Mouse (Mus musculus) heart, postnatal 10 days (tissue): ENCODE results near the gene Stat2. TPM values are rescaled to one million over a fixed set of nuclear protein-coding genes. Genes with fewer than 3 reads are reported as not detected.
"Not testable (repeated sequence)": the region's sequence is repeated elsewhere in the genome, so short reads cannot be mapped to it uniquely, and the experiment has no call there.

Experiments
- DNase-seq, 2 experiments: peaks; one replicate each; pipeline ENCODE4 v3.0.0; 2021
- intact Hi-C: fragments of 180-260 bp; cut with DNase I; formaldehyde crosslinking; loops from one replicate; pipeline ENCODE4 v1.15.1; 2025
- total RNA-seq, 2 experiments: library from RNA; stranded (reverse); gene quantifications; 2 replicates each; pipeline ENCODE4 v1.2.3; 2021

Stat2 gene
- total RNA-seq, 2 experiments from 2014 or later: 10.0 to 11.5 TPM

- DNase-seq: no peak
- intact Hi-C loops: no loop called here
Observed at GRCm38 (mm10) chr10:128255925-128256324, 14.4 kb upstream of the Stat2 start.

DNA sequence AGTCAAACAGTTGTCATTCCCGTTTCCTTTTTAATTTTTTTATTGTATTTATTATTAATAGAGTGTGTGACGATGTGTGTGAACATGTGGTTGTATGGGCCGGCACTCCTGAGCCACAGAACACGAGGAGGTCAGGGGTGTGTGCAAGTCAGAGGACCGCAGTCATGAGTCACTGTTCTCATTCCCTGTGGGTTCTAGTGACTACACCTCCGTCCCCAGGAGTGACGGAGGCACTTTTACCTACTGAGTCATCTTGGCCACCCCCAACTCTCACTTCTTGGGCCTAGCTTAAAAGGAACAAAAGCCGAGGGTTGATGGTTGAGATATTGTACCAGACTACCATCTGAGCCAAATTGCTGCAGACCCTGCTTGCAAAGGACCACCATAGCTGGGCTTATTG, 14.0 kb upstream of the Stat2 start:
- DNase-seq: no peak
- intact Hi-C loops: no loop called here

DNA sequence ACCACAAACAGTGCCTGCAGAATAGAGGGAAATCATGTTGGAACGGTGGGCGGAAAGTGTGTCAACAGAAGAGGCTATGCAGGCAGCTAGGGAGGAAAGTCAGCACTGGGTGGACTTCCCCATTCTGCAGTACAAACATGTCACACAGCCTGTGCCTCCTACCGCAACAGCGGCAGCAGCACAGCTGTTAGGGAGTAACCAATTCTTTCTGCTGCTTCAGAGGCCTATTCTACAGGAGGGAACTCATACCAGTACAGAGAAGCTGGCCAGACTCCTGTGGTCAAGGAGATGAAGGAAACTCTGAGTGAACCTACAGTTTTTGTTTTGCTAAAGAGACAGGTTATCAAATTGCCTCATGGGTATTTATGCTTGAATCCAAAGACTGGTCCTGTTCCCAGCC, 11.4 kb upstream of the Stat2 start:
- intact Hi-C loops: no loop called here
- DNase-seq: no peak

GRCm38 (mm10) chr10:128259946-128260345, 10.4 kb upstream of the Stat2 start:
- no peak for DNase-seq
- intact Hi-C loops: no loop called here

DNA sequence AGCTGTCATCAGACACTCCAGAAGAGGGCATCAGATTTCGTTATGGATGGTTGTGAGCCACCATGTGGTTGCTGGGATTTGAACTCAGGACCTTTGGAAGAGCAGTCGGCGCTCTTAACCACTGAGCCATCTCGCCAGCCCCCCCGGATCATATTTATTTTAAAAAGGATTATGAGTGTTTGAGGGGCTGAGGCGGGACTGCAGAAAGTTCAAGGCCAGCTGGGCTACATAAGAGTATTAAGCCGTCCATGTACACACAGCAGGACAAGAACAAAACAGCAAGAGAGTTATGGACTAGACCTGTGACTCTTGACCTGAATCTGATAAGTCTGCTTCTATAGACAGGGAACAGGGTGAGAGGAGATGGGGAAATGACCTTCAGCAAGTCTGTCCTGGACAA, 10.0 kb upstream of the Stat2 start:
- DNase-seq, intact Hi-C loops: not testable (repeated sequence)

GRCm38 (mm10) chr10:128262300-128262699, 8.1 kb upstream of the Stat2 start:
- intact Hi-C loops: no loop called here
- DNase-seq: peak; percentile 37 to 38

GRCm38 (mm10) chr10:128263393-128264310, 6.7 kb upstream of the Stat2 start:
- intact Hi-C loops: no loop called here
- DNase-seq: no peak

- DNase-seq: no peak
- intact Hi-C loops: no loop called here
Observed at GRCm38 (mm10) chr10:128268371-128268770, 2.0 kb upstream of the Stat2 start, which contains the start of gene Apof. Gene Apof, plus strand, starts transcription at chr10:128268671.

GRCm38 (mm10) chr10:128269206-128269910, 1.0 kb upstream of the Stat2 start:
- no peak for DNase-seq
- intact Hi-C loops: no loop called here

GRCm38 (mm10) chr10:128270866-128271265, 507 bp downstream of the Stat2 start:
- DNase-seq: no peak
- intact Hi-C loops: loop anchor here (5.0 kb wide), 1 partner anchor 129 kb away; no protein-coding TSS in a partner anchor

DNA sequence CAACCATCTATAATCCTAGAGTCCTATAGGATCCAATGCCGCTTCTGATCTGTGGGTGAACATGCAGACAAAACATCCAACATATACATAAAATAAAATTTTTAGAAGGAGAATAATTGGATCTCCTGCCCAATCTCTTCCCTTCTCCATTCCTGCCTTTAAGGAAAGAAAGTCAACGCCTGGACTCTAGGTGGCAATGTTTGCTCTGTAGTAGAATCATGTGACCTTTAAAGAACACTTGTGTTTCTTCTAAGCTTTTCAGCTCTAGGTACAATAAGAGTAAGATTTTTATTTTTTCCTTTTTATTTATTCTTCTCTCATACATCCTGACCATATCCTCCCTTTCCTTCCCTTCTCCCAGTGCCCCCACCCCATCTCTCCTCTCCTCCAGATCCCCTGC, 1.5 kb downstream of the Stat2 start:
- intact Hi-C loops: loop anchor here (5.0 kb wide), 1 partner anchor 130 kb away; no protein-coding TSS in a partner anchor
- DNase-seq: peak in 1 of 2 experiments; percentile 26

- intact Hi-C loops: loop anchor here (5.0 kb wide), 1 partner anchor 131 kb away; no protein-coding TSS in a partner anchor
- DNase-seq: not testable (repeated sequence)
Observed at GRCm38 (mm10) chr10:128272819-128273439, 2.6 kb downstream of the Stat2 start.

GRCm38 (mm10) chr10:128275374-128275773, 5.0 kb downstream of the Stat2 start:
- intact Hi-C loops, DNase-seq: not testable (repeated sequence)

DNA sequence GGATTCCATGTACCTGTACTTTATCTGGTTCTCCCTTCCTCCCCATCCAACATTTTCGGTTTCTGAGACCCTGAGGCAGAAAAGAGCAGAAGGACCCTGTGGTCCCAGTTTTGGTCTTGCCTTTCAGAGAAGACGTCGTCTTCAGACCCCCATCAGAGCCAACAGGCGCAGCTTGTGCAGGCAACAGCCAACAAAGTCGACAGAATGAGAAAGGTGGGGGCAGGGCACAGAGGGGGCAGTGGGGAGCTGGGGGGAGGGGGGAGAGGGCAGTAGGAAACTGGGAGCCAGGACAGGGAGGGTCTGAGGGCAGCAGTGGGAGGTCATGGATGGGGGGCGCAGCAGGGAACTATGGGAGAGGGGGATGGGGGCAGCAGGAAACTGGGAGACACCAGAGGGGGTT, 7.8 kb downstream of the Stat2 start:
- DNase-seq: no peak
- intact Hi-C loops: no loop called here

DNA sequence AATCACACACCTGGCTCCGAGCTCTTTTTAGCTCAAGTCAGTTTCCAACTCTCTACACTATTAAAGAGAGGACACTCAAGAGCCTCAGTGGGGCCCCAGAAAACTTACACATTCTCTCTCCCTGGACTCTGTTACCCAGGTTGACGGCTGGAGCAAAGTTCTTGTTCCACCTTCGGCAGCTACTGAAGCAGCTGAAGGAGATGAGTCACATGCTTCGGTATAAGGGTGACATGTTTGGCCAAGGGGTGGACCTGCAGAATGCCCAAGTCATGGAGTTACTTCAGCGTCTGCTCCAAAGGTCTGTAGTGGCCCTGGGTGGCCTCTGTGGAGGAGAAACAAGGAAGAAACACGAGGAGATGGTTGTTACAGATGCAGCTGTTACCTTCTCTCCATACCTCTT, 10.6 kb downstream of the Stat2 start:
- DNase-seq: no peak
- intact Hi-C loops: no loop called here

DNA sequence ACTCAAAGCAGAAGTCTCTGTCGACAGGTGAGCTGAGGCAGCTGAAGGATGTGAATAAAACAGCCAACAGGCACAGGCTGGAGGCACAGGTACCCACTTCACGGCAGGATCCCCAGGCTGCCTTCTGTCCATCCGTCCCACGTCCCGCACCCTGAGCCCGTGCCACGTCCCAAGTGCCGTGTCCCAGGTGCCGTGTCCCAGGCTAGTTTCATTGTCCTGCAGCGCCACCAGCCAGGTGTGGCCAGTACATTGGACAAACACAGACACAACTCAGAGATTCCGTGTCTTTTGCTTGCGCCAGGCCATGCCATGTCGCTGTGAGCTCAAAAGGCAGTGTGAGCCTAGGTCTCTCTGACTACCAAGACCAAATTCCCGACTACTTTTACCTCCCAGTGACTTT, 11.3 kb downstream of the Stat2 start:
- intact Hi-C loops: no loop called here
- no peak for DNase-seq

- intact Hi-C loops: no loop called here
Observed at GRCm38 (mm10) chr10:128282886-128283450, 12.6 kb downstream of the Stat2 start.

GRCm38 (mm10) chr10:128283604-128284579, 13.5 kb downstream of the Stat2 start:
- intact Hi-C loops: loop anchor here (1.0 kb wide), 1 partner anchor 71 kb away; no protein-coding TSS in a partner anchor
- DNase-seq: peak; percentile 59 to 82

More at GRCm38 (mm10) chr10:128282886-128283450, 12.6 kb downstream of the Stat2 start:
- DNase-seq: no peak

DNA sequence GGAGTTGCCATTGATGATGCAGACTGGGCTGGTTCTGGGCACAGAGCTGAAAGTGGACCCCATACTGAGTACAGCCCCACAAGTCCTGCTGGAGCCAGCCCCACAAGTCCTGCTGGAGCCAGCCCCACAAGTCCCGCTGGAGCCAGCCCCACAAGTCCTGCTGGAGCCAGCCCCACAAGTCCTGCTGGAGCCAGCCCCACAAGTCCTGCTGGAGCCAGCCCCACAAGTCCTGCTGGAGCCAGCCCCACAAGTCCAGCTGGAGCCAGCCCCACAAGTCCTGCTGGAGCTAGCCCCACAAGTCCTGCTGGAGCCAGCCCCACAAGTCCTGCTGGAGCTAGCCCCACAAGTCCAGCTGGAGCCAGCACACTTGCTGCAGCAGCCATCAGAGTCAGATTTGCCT, 20.2 kb downstream of the Stat2 start:
- peak; percentile 53 to 65 for DNase-seq

More for the DNA sequence above, 20.2 kb downstream of the Stat2 start:
- intact Hi-C loops: loop anchor here (10.0 kb wide), 1 partner anchor 176 kb away; no protein-coding TSS in a partner anchor
